Mouse (Mus musculus) stomach, postnatal 0 days (tissue): ENCODE measurements around the gene Tet3. TPM values are rescaled to one million over a fixed set of nuclear protein-coding genes. Genes with fewer than 3 reads are reported as not detected.

Experiments
- ATAC-seq: fragments of 200-750 bp; cut with Nextera tagmentation; 2 replicates; pipeline ENCODE4 v1.8.0; 2017; ENCODE audit not compliant: low FRiP score, low TSS enrichment
- DNase-seq: peaks from one replicate; pipeline ENCODE4 v3.0.0-alpha.2; 2016; ENCODE audit warnings: low spot score
- H3K27ac ChIP-seq: fragments of 300-500 bp; sonication (generic); replicated peaks from 2 replicates; pipeline ENCODE4 v1.5.1; 2014; ENCODE audit warnings: mild to moderate bottlenecking, control low read depth
- H3K27me3 ChIP-seq: fragments of 300-500 bp; sonication (generic); 2 replicates; pipeline ENCODE4 v1.6.1; 2014; ENCODE audit warnings: low read length; ENCODE audit not compliant: control insufficient read depth, insufficient read depth
- H3K36me3 ChIP-seq: fragments of 300-500 bp; sonication (generic); 2 replicates; pipeline ENCODE4 v1.6.1; 2014; ENCODE audit warnings: low read length, mixed read lengths; ENCODE audit not compliant: control insufficient read depth, insufficient read depth
- H3K4me1 ChIP-seq: fragments of 300-500 bp; sonication (generic); replicated peaks from 2 replicates; pipeline ENCODE4 v1.6.1; 2014; ENCODE audit warnings: antibody characterized with exemption; ENCODE audit not compliant: control insufficient read depth, insufficient read depth
- H3K4me2 ChIP-seq: fragments of 300-500 bp; sonication (generic); replicated peaks from 2 replicates; pipeline ENCODE4 v1.6.1; 2014; ENCODE audit warnings: low read depth, mild to moderate bottlenecking, control low read depth, moderate library complexity
- H3K4me3 ChIP-seq: fragments of 300-500 bp; sonication (generic); 2 replicates; pipeline ENCODE4 v1.5.1; 2014; ENCODE audit warnings: low read depth, low read length, control low read depth
- H3K9ac ChIP-seq: fragments of 300-500 bp; sonication (generic); 2 replicates; pipeline ENCODE4 v1.6.1; 2014; ENCODE audit warnings: mild to moderate bottlenecking, low read length, control low read depth, mixed read lengths
- H3K9me3 ChIP-seq: fragments of 300-500 bp; sonication (generic); 2 replicates; pipeline ENCODE4 v1.6.1; 2016; ENCODE audit warnings: low read length; ENCODE audit not compliant: control insufficient read depth
- CTCF ChIP-seq: IDR thresholded peaks from 2 replicates; pipeline ENCODE4 v1.5.1; 2016; ENCODE audit warnings: antibody characterized with exemption, low read depth, mild to moderate bottlenecking, moderate library complexity
- EP300 ChIP-seq: optimal IDR thresholded peaks from 2 replicates; pipeline ENCODE3; 2016; ENCODE audit warnings: antibody characterized with exemption
- WGBS: fragments of 180-500 bp; shearing (Covaris S2); extraction: QIAGEN DNeasy Blood & Tissue Kit; methylation state at CpG from one replicate; pipeline ENCODE4 v1.1.7; 2014; 5-methylcytosine and 5-hydroxymethylcytosine counted together
- polyA plus RNA-seq: library from polyadenylated mRNA; unstranded; fragments of >200 nt; fragmentation: Nextera tagmentation; extraction: Ambion mirVana; gene quantifications from 2 replicates; pipeline ENCODE4 v1.2.1, GENCODE M21; 2015

Gene Tet3
- polyA plus RNA-seq, 1 experiment from 2014 or later, result 22.7 TPM

GRCm38 (mm10) chr6:83381510-83382491 lies 77.1 kb downstream of the Tet3 start:
- WGBS, result 78% methylated on average over 10 of the region's 10 CpGs
- Histone ChIP-seq H3K9ac (no peak overlapping the region), H3K36me3 (peaks cover 36% of the 10 kb centered on the region)

GRCm38 (mm10) chr6:83373704-83374300 lies 85.1 kb downstream of the Tet3 start:
- ATAC-seq, result no peak
- no peak overlapping the region for H3K9ac ChIP-seq
- 80% methylated on average over 9 of the region's 9 CpGs for WGBS

More at GRCm38 (mm10) chr6:83381510-83382491, 77.1 kb downstream of the Tet3 start:
- no peak overlapping the region for H3K4me3 ChIP-seq
- ATAC-seq (no peak), DNase-seq (no peak)
- no peaks in the 10 kb centered on the region for H3K9me3 ChIP-seq
- no peak for TF ChIP-seq CTCF
- TF ChIP-seq EP300, result no peak
- peak overlapping the region; percentile 53; the same call in 1 of the 2 replicates for H3K27ac ChIP-seq
- no peaks in the 10 kb centered on the region for H3K4me1 ChIP-seq
- no peaks in the 10 kb centered on the region for H3K27me3 ChIP-seq
- H3K4me2 ChIP-seq, result no peak overlapping the region

GRCm38 (mm10) chr6:83371350-83371749 lies 87.5 kb downstream of the Tet3 start:
- Histone ChIP-seq H3K27ac (no peak overlapping the region), H3K4me2 (no peak overlapping the region), H3K4me3 (no peak overlapping the region), H3K36me3 (peaks cover 70% of the 10 kb centered on the region), H3K4me1 (no peaks in the 10 kb centered on the region), H3K9me3 (no peaks in the 10 kb centered on the region), H3K27me3 (no peaks in the 10 kb centered on the region), H3K9ac (no peak overlapping the region)
- TF ChIP-seq EP300 (no peak), CTCF (no peak)
- DNase-seq (no peak), ATAC-seq (no peak)
- 82% methylated on average over 3 of the region's 3 CpGs for WGBS

More at GRCm38 (mm10) chr6:83373704-83374300, 85.1 kb downstream of the Tet3 start:
- H3K4me2 ChIP-seq, result no peak overlapping the region
- H3K4me3 ChIP-seq, result no peak overlapping the region
- no peak for DNase-seq
- H3K9me3 ChIP-seq, result no peaks in the 10 kb centered on the region
- H3K4me1 ChIP-seq, result no peaks in the 10 kb centered on the region
- H3K27me3 ChIP-seq, result no peaks in the 10 kb centered on the region
- TF ChIP-seq EP300 (no peak), CTCF (no peak)
- H3K27ac ChIP-seq, result no peak overlapping the region
- peaks cover 72% of the 10 kb centered on the region for H3K36me3 ChIP-seq

GRCm38 (mm10) chr6:83370316-83370965 lies 88.4 kb downstream of the Tet3 start:
- TF ChIP-seq EP300, result no peak
- TF ChIP-seq CTCF, result no peak
- no peak for ATAC-seq
- Histone ChIP-seq H3K9me3 (no peaks in the 10 kb centered on the region), H3K27ac (no peak overlapping the region), H3K27me3 (no peaks in the 10 kb centered on the region), H3K4me3 (no peak overlapping the region), H3K4me1 (no peaks in the 10 kb centered on the region), H3K9ac (no peak overlapping the region), H3K36me3 (peaks cover 65% of the 10 kb centered on the region), H3K4me2 (no peak overlapping the region)
- 82% methylated on average over 21 of the region's 21 CpGs for WGBS
- DNase-seq, result no peak

GRCm38 (mm10) chr6:83363075-83363474 lies 95.8 kb downstream of the Tet3 start:
- TF ChIP-seq EP300, result no peak
- TF ChIP-seq CTCF, result no peak
- H3K4me3 ChIP-seq, result no peak overlapping the region
- DNase-seq (no peak), ATAC-seq (no peak)
- no peak overlapping the region for H3K27ac ChIP-seq
- no peaks in the 10 kb centered on the region for H3K9me3 ChIP-seq
- no peaks in the 10 kb centered on the region for H3K27me3 ChIP-seq
- WGBS, result 85% methylated on average over 12 of the region's 12 CpGs
- no peaks in the 10 kb centered on the region for H3K4me1 ChIP-seq
- no peak overlapping the region for H3K4me2 ChIP-seq
- H3K36me3 ChIP-seq, result peaks cover 31% of the 10 kb centered on the region
- no peak overlapping the region for H3K9ac ChIP-seq
